Mouse (Mus musculus) urinary bladder, postnatal 14 days (tissue): Measurements from ENCODE around the gene Cd3e.
A peak's percentile ranks its signal among the peaks of the same experiment; 100 is the strongest.
"Not testable (repeated sequence)": the region's sequence is repeated elsewhere in the genome, so short reads cannot be mapped to it uniquely, and the experiment has no call there.

Source experiments
- DNase-seq: peaks from one replicate; pipeline ENCODE4 v3.0.0; 2021; ENCODE audit warnings: low spot score

The Cd3e gene

DNA sequence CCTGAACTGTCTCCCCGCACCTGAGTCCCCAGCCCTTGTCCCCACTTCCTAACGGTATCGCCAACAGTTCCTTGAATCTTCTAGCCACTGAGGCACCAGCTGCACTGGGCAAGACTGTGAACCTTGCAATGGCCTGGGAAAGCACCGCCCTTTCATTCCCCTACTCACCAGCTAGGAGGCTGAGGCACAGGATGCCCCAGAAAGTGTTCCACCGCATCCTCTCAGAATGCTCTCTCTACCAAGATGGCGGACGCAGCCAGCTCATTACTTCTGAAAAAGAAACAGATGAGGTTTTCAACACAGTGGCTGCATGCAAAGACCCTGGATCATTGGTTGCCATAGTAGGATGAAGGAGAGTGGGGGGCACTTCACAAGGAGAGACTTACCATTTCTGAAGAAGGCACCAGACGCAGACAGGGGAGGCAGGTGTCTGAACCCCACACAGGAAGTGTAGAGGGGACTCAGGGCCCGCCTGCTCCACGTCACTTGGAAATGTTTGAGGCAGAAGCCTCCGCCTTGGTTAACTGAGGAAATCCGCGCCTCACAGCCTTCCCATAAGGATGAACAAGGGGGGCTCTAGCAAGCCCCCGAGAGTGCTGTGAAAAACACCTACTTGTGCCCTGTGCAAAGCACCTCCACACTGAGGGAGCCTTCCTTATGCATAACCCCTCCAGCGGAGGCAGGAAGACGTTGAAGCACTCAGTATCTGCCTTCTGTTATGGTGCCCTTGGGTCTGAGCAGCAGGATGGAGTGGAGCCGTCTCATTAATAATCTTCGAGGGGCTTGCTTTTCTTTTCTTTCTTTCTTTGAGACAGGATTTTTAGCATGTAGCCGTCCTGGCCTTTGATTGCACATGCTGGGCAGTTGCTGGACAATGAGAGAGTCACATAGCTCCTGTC, at the start of gene Cd3e:
Cd3e (minus strand) TSS at position 448 of the 899 bp plus-strand sequence.
- DNase-seq, result no peak

DNA sequence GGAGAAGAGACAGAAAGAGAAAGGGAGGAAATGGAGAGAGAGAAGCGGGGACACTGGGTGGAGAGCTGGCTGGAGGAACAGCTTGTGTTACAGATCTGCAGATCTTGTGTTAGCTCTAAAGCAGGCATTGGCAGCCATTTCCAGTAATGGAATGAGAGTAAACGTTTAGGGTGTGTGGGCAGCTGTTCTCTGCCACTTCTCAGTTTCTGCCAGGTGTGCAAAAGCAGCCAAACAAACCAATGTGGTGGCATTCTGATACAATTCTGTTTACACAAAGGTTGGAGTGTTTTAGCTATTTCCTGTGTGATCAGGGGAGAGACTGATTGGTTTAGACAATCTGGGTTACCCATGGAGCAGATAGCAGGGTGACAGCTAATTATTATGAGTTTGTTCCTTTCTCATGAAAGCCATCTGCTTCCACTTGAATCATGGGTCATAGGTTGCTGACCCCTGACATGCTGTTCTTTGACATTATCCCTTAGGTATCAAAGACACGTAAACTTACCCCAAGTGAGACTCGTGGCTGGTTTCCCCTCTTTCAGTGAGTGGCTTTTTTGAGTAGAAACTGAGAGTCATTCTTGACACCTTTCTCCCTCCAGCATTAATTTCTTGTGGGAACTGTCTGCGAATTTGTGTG, 49.0 kb upstream of the Cd3e start:
- DNase-seq, result no peak

DNA sequence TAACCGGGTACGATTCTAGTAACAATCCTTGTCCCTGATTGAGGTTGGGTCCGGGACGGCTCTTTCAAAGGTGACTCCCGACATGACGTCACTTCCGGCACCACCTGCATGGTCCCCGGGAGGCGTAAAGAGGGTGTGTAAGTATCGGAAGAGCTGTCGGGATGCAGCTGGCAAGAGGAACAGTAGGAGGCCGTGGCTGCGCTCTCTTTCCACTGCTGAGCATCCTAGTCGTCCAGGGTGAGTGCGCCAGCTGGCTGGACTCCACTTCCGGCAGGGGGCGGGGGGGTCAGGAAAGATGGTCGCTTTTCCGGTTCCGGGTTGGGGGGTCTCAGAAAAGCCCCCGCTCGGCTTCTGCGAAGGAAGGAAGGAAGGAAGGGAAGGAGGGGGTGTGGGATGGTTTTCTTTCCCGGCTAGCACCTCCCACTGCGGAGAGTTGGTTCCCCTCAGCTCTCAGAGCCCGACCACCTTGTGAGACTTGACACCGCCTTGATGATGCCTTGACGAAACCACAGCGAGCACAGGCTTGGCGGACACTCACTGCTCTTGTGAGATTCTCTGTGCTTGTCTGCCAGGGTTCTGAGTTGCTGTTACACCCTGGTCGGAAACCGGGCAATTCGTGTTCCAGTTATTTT, 45.8 kb upstream of the Cd3e start, which contains the start of gene Mpzl3:
Mpzl3 (plus strand) TSS at position 105 of the 632 bp plus-strand sequence.
- peak; percentile 81 for DNase-seq

DNA sequence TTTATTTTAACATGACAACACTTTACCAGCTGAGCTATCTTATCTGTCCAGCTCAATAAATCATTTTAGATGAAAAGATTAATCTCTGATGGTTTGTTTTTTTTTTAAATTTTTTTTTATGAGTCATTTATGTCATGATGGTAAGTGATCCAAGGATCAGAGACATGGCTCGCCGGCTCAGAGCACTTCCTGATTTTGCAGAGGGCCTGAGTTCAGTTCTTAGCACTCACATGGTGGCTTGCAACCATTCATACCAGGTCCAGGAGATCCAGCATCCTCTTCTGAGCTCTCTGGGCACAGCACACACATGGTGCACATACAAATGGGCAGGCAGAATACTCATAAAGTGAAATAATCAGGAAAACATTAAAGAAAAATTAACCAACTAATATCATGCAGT, 40.9 kb upstream of the Cd3e start:
- DNase-seq, result no peak

DNA sequence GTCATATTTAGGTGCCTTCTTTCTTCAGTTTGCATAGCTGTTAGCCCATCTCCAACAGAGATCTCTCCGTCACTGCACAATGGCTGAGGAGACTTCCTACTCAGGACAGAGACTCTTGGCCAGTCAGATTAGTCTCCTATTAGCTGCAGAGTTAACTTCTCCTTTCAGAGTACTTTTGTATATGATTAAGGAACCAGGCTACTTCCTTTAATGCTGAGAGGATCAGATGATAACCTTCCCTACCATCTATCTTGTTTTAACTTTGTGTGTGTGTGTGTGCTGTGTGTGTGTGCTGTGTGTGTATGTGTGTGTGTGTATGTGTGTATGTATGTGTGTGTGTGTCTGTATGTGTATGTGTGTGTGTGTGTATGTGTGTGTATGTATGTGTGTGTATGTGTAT, 40.3 kb upstream of the Cd3e start:
- no peak for DNase-seq

DNA sequence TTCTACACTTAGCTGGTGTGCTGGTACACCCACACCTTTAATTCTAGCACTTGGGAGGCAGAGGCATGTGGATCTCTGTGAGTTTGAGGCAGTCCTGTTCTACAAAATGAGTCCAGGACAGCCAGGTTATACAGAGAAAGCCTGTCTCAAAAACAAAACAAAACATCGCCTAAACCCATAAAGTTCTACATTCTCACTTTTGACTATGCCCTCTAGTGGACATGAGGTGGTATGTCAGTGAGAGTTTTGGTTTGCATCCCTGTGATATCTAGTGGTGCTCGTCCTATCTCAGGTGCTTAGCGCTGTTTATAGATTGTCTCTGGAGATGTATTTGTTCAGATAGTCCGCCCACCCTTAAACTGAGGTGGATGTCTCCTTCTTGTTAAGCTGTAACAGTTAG, 39.1 kb upstream of the Cd3e start:
- no peak for DNase-seq

DNA sequence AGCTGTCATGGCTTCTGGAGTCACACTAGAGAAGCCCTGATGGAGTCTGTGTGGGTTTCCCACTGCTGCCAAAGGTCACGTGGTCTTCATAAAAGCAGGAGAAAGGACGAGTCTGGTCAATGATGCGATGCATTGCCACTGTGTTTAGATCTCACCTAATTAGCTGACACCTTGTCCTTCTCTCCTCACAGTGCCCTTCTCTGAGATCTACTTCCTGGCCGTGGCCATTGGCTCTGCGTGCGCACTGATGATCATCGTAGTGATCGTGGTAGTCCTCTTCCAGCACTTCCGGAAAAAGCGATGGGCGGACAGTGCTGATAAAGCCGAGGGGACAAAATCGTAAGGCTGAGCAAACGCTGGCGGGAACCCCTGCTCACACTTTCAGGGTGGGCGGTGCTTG, 37.5 kb upstream of the Cd3e start:
- DNase-seq, result no peak

DNA sequence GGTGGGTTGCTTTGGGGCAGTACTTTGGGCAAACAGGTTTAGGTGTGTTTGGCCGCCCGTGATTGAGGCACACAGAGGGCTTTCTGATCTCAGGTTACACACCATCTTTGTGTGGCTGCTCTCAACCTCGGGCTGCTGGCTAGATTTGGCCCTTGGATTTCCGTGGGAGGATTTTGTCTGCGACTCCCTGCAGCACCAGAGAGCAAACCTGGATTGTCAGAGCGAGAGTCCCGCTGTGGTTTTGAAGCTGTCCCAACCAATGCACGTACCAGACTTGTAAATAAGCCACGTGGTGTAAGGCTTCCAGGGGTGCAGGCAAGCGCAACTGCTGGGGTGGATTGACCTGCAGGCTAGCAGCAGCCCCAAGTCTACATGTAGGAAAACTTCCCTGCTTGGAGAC, 33.5 kb upstream of the Cd3e start:
- peak; percentile 26 for DNase-seq

DNA sequence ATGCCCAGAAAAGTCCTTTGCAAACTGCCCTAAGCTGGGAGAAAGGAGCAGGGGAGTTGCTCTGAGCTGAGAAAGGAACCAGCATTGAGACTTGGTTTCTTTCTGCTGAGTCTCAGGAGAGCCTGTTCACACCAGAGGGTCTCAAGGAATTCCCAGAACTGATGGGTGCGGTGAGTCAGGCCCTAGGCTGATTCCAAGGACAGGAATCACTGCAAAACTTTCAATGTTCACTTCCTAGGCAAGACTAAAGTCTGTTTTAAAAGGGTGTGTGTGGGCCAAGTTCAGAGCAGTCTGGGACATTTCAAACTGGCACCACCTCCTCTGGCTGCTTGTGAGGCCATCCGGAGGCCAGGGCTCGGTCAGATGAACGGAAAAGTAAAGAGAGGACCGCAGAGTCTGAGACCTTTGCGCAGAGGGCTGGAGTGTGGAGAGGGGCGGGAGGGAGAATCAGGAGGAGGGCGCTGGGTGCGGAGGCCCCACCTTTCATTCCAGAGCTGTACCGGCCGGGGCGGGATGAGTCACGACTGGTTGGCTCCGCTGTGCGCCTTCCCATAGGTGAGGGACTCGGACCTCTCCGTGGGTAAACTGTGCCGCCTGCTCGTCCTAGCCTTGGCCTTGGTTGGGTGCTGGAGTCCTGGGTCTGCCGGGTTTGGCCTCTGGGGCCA, 32.8 kb upstream of the Cd3e start:
- DNase-seq, result peak; percentile 89

DNA sequence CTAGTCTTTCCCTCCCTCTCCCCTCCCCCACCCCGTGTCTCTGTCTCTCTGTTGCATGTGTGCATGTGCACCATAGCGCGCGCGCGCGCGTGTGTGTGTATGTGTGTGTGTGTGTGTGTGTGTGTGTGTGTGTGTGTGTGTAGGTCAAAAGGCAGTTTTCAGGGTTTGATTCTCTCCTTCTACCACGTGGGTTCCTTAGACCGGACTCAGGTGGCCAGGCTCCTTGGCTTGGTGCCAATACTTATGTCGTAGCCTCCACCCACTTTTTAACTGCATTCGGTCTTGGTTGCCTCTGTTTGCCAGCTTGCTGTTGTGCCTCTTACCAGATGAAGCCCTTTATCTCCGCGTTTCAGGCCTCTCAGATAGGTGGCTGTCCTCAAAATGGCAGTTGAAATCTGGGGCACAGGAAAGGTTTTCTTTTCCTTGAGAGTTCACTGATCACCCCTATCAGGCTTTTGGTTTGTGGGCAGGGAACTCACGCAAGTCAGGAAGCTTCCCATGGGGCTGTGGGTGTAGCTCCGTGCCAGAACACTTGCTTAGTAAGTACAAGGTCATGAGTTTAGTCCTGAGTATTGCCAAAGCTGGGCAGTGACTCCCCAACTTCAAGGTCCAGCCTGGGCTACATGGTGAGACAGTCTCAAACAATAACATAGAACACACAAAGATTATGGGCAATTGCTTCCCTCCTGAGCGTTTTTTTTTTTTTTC, 31.9 kb upstream of the Cd3e start:
- DNase-seq, result peak; percentile 57

DNA sequence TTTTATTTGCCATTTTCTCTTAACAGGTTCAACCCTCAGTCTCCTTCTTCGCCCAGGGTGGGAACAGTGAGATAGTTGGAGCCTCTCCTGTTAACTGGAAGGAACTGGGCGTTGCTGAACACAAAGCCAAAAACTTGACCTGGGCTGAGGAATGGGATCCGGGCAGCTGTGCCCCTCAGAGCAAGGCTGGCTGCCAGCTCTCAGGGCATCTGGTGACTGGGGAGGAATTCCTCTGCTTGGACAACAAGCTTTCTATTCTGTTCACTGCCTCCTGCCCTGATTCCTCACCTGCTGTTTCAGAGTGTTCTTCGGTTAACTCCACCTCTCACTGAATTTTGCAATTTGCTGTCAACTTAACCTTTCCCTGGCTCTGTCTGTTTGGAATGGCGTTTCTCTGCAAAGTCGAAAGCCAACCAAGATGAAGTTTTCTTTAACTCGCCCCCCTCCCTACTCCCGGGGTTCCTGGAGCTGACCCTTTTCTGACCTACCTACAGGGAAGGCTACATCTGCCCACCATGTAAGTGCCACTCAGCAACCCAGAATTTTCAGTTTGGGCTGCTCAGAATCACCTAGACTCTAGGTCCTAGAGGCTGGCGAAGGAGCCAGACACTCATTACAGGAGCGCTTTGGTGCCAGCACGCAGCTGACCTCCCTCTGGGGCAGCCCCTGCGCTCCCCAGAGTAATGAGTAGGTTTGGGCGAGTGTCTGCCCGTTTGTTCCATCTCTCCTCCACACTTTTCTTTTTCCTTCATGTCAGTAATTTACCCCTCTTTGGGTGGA, 30.8 kb upstream of the Cd3e start:
- no peak for DNase-seq

DNA sequence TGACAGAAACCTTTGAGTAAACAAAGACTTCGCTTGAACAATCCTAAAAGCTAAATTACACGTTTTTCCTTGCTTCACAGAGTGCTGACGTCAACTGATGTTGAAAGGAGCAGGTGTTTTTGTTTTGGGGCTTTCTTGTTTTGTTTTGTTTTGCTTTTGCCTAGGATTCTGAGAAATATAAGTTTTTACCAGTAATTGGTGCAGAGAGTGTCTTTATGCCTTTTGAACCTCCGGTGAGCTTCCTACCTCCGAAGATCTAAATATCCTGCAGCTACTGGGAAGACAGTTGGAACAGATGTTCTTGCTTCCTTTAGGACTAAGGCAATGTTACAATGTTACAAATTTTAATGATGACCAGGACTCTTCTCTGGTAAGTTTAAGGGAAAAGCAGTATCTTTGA, 30.1 kb upstream of the Cd3e start, which contains the start of gene Mpzl2:
Mpzl2 (plus strand) TSS at position 301 of the 400 bp plus-strand sequence.
- no peak for DNase-seq

DNA sequence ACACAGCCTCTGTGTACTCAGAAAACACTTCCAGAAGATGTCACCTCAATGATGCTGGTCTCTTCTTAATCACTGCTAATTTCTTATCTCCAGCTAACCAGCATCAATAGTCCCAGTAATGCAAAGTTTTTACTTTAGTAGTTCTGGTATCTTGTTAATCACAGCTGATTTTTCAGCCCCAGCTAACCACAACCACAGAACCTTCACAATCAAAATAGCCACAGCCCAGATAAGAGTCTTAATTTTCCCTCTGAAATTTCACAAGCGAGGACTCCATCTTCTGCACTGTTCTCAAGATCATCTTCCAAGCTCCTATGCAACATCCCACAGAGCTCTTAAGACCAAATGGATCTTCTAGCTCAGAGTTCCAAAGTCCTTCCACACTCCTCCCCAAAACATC, 28.4 kb upstream of the Cd3e start:
- DNase-seq, result not testable (repeated sequence)

DNA sequence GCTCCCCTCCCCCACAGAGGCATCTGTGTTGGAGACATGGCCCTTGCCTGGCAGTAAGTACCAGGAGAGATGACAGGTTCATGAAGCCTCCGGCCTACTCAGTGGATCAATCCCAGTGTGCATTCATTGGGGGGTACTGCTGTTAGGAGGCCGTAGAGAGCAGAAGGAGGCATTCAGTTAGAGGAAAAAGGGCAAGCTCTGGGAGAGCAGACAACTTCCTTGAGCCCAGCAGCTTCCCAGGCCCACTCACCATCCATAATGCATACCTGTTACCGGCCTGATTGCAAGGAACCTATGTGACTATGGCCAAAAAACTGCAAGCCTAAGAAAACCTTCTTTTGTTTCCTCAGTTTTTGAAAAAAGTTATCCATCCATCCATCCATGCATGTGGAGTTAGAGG, 25.1 kb upstream of the Cd3e start:
- no peak for DNase-seq

DNA sequence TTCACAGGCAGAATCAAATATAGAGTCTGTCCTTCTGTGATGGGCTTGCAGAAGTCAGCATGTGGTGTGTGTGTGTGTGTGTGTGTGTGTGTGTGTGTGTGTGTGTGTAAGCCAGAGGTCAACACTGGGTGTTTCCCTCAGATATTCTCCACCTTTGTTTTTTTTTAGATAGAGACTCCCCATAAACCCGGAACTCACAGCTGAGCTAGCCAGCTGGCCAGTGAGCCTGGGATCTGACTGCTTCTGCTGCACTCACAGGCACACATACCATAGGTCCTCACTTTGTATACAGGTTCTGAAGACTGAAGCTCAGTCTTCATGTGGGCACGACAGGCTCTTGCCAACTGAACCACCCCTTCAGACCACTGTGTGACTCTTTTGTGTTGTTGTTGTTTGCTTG, 22.8 kb upstream of the Cd3e start:
- no peak for DNase-seq

DNA sequence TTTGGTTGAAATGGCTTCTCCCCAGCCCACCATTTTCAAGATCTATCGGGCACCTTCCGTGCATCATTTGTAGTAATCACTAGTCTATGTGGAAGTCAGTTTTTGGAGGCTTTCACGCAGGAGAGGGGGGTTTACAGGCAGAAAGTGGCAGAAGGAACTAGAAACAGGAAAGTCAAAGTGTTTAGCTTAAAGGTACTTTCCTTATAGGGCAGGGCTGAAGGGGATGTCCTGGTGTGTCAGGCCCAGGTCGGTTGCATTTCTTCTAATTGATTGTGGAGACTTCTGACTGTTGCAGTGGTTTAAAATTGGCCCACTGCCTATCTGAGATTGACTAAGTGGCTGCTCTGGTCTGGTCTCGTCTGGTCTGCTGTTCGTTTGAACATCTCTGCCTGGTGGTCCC, 20.9 kb upstream of the Cd3e start:
- DNase-seq, result no peak

DNA sequence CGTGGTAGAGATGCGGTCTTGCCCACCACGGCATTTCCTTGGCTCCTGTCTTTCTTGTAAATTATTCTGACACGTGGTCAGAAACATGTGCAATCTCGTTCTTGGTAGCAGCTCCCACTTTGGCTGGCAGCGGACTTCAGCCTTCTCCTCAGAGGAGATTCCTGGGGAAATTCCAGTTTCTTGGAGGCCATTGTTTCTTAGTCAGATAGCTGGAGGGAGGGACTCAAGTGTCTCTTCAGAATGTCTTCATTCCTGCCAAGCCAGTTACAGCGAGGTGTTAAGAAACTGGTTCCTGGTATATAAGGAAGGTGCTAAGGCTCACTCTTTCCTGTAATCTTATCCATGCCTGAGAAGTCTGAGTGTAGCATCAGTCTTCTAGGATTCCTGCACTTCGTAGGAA, 17.9 kb upstream of the Cd3e start:
- DNase-seq, result no peak

DNA sequence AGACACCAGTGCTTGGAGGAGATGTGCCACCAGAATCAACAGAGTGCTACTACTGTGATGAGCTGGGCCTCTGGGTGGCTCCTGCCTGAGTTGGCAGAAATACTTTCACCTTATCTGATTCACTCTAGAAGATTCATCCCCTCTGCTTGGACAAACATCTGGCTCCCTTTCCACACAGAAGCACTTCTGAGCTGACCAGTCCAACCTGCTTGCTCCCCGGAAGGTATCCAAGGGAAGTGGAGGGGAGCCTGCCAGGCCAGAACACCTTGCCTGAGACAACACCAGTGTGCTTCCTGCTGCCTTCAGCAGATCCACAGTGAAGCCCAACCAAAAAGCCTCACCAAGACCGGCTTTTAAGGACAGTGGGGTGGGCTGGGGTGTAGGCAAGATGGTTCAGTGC, 14.8 kb upstream of the Cd3e start:
- DNase-seq, result peak; percentile 75

DNA sequence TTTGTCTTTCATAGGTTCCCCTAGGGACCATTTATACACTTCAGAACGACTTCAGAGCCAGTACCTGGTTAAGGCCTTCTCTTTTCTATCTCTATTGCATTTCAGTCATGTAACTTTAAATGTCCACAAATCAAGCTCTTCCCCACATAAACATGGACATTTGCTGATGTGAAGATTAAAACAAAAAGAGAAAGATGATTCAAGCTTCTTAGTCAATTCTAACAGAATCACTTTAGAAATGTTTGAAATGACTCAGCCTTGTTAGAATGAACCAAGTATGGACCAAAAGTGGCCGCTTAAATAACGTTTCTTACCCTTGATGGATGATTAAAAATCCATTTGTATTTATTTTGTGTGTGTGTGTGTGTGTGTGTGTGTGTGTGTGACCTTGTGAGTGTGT, 14.2 kb upstream of the Cd3e start:
- no peak for DNase-seq

DNA sequence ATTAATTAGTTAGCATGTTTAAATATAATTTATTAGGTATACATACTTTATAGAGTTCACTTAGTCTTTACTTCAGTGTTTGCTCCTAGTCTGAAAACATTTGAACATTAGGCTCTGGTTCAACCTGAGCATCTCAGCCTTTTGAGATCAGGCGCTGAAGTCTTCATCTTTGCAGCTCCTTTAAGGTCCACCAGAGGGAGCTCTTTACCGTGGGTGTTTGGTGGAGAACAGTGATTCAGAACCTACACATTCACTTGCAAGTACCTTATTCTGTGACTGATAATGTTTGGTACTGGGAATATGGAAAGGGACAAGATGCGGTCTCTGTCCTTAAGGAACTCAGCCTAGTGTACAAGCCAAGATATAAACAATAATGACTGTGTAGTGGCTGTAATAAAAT, 13.4 kb upstream of the Cd3e start:
- DNase-seq, result peak; percentile 73

DNA sequence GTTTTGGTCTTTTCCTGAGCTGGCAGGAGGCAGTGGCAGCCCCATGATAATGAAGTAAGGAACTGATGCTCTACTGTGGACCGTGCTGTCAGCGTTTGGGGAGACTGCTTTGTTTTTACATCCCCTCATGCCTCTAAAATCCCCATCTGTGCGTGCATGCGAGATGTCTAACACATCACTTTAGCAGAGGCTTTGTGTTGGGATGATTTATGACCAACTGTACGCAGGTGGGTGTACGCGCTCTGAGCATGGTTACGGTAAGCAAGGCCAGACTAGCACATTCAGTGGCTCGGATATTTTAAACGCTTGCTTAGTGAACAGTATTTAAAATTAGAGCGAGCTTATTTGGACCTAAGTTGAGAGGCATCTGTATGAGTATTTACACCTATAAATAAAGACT, 8.6 kb upstream of the Cd3e start:
- DNase-seq, result no peak
